Mouse (Mus musculus): ENCODE data around the gene Rtl3.

Gene Rtl3

DNA sequence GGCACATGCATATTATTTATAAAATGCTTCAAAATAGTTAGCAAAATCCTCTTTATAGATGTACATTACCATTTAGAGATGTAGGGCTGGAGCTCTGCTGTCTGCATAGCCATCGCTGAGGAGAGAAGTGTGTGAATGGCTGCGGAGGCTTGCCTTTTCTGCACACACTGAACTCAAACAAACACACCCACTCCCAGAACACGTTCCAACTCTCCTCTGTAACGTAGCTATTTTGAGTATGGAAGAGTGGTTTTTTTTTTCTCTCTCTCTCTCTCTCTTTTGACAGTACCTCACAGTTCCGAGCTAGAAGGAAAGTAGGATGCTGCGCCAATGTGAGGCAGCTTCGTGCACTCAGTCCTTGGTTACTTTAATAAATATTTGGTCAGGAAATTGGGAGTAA is at the start of gene Rtl3:
Rtl3 (minus strand) TSS at position 236 of the 400 bp plus-strand sequence.
- no peak for DNase-seq

DNA sequence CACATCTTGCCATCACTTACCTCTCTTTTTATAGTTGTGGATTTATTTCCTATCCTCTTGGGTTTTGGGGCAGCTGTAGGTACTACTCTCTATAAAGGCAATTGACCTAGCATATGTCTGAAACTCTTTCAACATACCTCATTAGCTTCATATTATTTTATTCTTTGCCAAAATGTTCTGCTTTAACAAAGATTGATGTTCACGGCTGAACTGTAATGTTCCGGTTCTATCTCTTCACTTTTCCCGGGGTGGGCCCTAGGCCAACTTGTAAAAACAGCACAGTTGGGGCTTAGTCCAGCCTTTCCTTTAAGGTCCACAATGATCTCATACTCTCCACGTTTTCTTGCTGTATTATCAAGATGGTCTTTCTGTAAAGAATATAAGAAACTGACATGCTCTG is 31.9 kb upstream of the Rtl3 start:
- DNase-seq, result no peak

GRCm38 (mm10) chrX:106871894-106872293 is 31.4 kb upstream of the Rtl3 start:
- DNase-seq, result no peak

DNA sequence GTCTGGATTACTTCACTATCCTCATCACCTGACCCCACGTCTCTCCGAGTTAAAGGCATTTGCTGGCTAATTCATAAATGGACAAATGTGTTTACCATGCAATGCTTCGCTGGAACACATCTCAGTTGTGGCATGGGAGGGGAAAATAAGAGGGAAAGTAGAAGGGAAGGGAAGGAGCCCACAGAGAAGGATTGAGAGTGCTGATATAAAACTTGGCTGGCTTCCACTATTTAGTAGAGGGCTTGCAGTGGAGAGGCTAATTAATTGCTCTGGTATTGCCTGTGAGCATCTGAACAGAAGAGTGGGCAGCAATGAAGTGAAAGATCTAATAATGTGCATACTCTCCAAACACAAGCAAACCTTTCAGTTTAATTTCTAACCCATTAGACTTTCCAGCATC is 31.0 kb upstream of the Rtl3 start:
- DNase-seq, result no peak

GRCm38 (mm10) chrX:106853523-106854300 is 13.3 kb upstream of the Rtl3 start:
- peak; percentile 93 for DNase-seq

DNA sequence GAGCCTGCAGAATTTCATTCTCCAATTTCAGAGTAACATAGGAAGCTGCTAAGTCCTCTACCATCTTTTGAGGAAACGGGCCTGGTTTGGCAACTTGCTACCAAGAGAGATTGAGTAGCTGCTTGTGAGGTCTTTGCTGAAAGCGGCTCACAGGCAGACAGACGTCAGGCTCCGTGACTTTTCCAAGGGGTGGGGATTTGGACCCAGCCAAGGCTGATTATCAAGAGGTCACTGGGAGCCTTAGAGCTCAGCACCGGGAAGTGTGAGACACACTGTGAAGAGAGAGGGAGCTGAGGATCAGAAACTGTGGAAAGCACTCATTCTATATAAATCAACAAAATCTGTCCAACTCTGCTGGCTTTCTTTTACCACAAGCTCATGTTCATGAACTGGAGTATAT is 853 bp downstream of the Rtl3 start:
- DNase-seq, result peak; percentile 89

DNA sequence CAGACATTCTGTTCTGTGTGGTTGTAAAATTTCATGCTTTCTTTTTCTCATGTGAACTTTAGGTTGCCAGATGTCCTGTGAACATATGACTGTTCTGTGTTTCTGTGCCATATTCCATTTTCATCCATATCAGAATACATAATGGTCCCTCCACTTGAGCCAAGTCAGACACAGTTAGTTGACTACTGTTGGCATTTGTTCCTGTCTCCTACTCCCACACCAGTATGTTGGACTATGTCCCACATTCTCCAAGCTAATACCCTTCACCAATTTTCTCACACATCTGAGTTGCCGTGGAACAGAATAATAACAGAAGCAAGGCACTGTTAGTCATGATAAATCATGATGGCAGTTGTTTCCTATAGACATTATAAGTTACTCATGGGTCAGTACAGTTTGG is 9.9 kb downstream of the Rtl3 start:
- no peak for DNase-seq

- no peak for DNase-seq
Measured at GRCm38 (mm10) chrX:106809560-106810226, 30.8 kb downstream of the Rtl3 start.

DNA sequence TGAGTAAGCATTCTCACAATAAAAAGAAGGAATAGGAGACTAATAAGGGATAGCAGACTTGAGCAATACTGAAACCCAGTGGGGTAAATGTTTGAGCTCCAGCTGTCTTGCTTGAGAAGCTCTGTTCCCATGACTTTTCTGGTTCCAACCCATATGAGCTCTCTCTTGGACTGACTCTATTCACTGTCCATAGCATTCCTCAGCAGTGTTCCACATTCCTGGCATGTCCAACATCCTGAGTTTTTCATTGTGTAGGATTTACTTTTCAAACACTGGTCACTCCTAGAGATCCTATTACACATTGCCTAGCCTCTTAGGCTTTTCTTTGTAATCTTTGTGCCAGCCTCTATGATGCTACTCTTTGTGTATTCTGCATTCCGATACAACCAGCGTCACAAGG is 36.1 kb downstream of the Rtl3 start:
- no peak for DNase-seq

GRCm38 (mm10) chrX:106794686-106795085 is 45.8 kb downstream of the Rtl3 start:
- DNase-seq, result no peak

All from heart, adult 11 months (tissue).